19 mouse cellular contexts compared by ENCODE assay signal in genomic region chr6:115513207-115513606, GRCm38 (mm10).
"Had no signal": no experiment of that assay in that cellular context is flagged by ENCODE, and none has a peak within 500 bp of the region (broad histone marks: within the 10 kb centered on the region; RNA-seq: fewer than 3 reads in every experiment).

No protein-coding gene starts in this region.

- H3K9me3 ChIP-seq: lung, embryonic 15.5 days; midbrain, embryonic 15.5 days had no signal

- DNase-seq: liver, postnatal 0 days; lung, adult 2 months; lung, postnatal 14 days; lung, postnatal 36 days; retina, postnatal 1 day; right cerebral cortex, adult 18-20 months; right cerebral cortex, postnatal 25 days; right cerebral cortex, postnatal 4 days; spleen, adult 18-20 months; thymus, adult 18-20 months; thymus, postnatal 14 days; thymus, postnatal 36 days had no signal

- H3K27me3 ChIP-seq: lung, embryonic 15.5 days; midbrain, embryonic 13.5 days; midbrain, embryonic 15.5 days; neural tube, embryonic 12.5 days had no signal

- H3K4me1 ChIP-seq: lung, embryonic 15.5 days; midbrain, embryonic 13.5 days; midbrain, embryonic 15.5 days; neural tube, embryonic 12.5 days had no signal

- H3K9ac ChIP-seq: liver, postnatal 0 days; lung, embryonic 15.5 days; midbrain, embryonic 13.5 days; midbrain, embryonic 15.5 days; neural tube, embryonic 12.5 days had no signal

- H3K36me3 ChIP-seq: lung, embryonic 15.5 days; midbrain, embryonic 13.5 days; midbrain, embryonic 15.5 days; neural tube, embryonic 12.5 days had no signal

- H3K27ac ChIP-seq: lung, embryonic 15.5 days; macrophage; midbrain, embryonic 13.5 days; midbrain, embryonic 15.5 days; neural tube, embryonic 12.5 days had no signal

- ATAC-seq: liver, postnatal 0 days; lung, postnatal 0 days; midbrain, embryonic 13.5 days; midbrain, embryonic 15.5 days had no signal

- H3K4me3 ChIP-seq: lung, embryonic 15.5 days; midbrain, embryonic 13.5 days; midbrain, embryonic 15.5 days; neural tube, embryonic 12.5 days had no signal

- H3K4me2 ChIP-seq: lung, embryonic 15.5 days; midbrain, embryonic 11.5 days; midbrain, embryonic 13.5 days; midbrain, embryonic 15.5 days; neural tube, embryonic 12.5 days had no signal
